Mouse (Mus musculus) CD4-positive, CD25-positive, alpha-beta regulatory T cell, adult 9 weeks (primary cell): ENCODE measurements around the gene Impad1. TPM values are rescaled to one million over a fixed set of nuclear protein-coding genes. Genes with fewer than 3 reads are reported as not detected.

Source experiments
- polyA plus RNA-seq: library from polyadenylated mRNA; unstranded; fragments of 100-300 nt; shearing (Covaris generic); gene quantifications from one replicate; pipeline ENCODE4 v1.2.1, GENCODE M21; 2017

The Impad1 gene
- polyA plus RNA-seq = 3.4 TPM

GRCm38 (mm10) chr4:4792992-4793834 lies at the start of gene Impad1:
TSS of gene Impad1 (minus strand) at chr4:4793355.

